Mouse (Mus musculus): Measurements from ENCODE around the gene Gm136.

- no peak for TF ChIP-seq RCOR1 (conservative IDR thresholded peaks at IDR 0.05; ENCODE audit: low read depth, low read length)
- TF ChIP-seq UBTF (IDR thresholded peaks at IDR 0.05; ENCODE audit: low read depth, low read length), result no peak
- no peak for TF ChIP-seq ZMIZ1 (IDR thresholded peaks at IDR 0.05; ENCODE audit: low read depth, low read length)
- TF ChIP-seq CTCF (conservative IDR thresholded peaks at IDR 0.05 in 1 of 2, IDR thresholded peaks at IDR 0.05 in 1 of 2; ENCODE audit: low read depth in 2 of 2, low read length in 2 of 2), result peak; percentile 48 to 65
- no peak for TF ChIP-seq SIN3A (IDR thresholded peaks at IDR 0.05; ENCODE audit: low read length)
- TF ChIP-seq NELFE (IDR thresholded peaks at IDR 0.05; ENCODE audit: low read depth, low read length), result no peak
Observed at GRCm38 (mm10) chr4:34784865-34785264, 28.8 kb upstream of the Gm136 start.

Measured in CH12.LX (cell line).